Mouse (Mus musculus): ENCODE measurements around the gene Cxcr2. TPM values are rescaled to one million over a fixed set of nuclear protein-coding genes. Genes with fewer than 3 reads are reported as not detected.

Gene Cxcr2
- polyA plus RNA-seq, 1 experiment from 2014 or later = not detected

GRCm38 (mm10) chr1:74124991-74125552 is 28.7 kb upstream of the Cxcr2 start, which contains the start of gene Rufy4:
Gene Rufy4, plus strand, starts transcription at chr1:74125541.
- H3K4me1 ChIP-seq (ENCODE audit: control insufficient read depth in 2 of 2, insufficient read depth in 2 of 2, low read length in 2 of 2) = peaks cover 14 to 20% of the 10 kb centered on the region in 2 experiments
- peak within 1 kb of the TSS; percentile 45 to 52 for H3K4me3 ChIP-seq (ENCODE audit: control insufficient read depth in 1 of 2, insufficient read depth in 1 of 2, low read depth in 1 of 2, low read length in 2 of 2)
- no peaks in the 10 kb centered on the region for H3K9me3 ChIP-seq (ENCODE audit: control insufficient read depth, low read length)
- H3K4me2 ChIP-seq (ENCODE audit: low read length) = peak within 1 kb of the TSS; percentile 92
- 0 out of 4 replicates have a peak within 1 kb of the TSS, but pooled peaks of 1 of the 2 experiments have one; percentile 20 for H3K27ac ChIP-seq (replicated peaks in 1 of 2; ENCODE audit: control insufficient read depth in 1 of 2, insufficient read depth in 1 of 2, low read depth in 2 of 2, low read length in 2 of 2)
- no peaks in the 10 kb centered on the region for H3K36me3 ChIP-seq (ENCODE audit: control insufficient read depth, insufficient read depth, low read length)
- ATAC-seq (ENCODE audit: insufficient number of reproducible peaks, insufficient read depth, low FRiP score, low read depth) = no peak
- 0% methylated on average over 12 of the region's 12 CpGs for WGBS
- H3K27me3 ChIP-seq (ENCODE audit: control insufficient read depth, insufficient read depth, low read length) = no peaks in the 10 kb centered on the region
- peak within 1 kb of the TSS; percentile 74 for H3K9ac ChIP-seq (ENCODE audit: low read length)

- no peak for ATAC-seq (ENCODE audit: insufficient number of reproducible peaks, insufficient read depth, low FRiP score, low read depth)
- H3K9ac ChIP-seq (ENCODE audit: low read length) = no peak overlapping the region
- no peak overlapping the region for H3K27ac ChIP-seq (replicated peaks in 1 of 2; ENCODE audit: control insufficient read depth in 1 of 2, insufficient read depth in 1 of 2, low read depth in 2 of 2, low read length in 2 of 2)
- H3K36me3 ChIP-seq (ENCODE audit: control insufficient read depth, insufficient read depth, low read length) = no peaks in the 10 kb centered on the region
- H3K4me1 ChIP-seq (ENCODE audit: control insufficient read depth in 2 of 2, insufficient read depth in 2 of 2, low read length in 2 of 2) = 0 out of 4 replicates have a peak, but pooled peaks cover 0 to 5% of the 10 kb centered on the region in 2 experiments
- WGBS = 85% methylated on average over 8 of the region's 8 CpGs
- H3K4me3 ChIP-seq (ENCODE audit: control insufficient read depth in 1 of 2, insufficient read depth in 1 of 2, low read depth in 1 of 2, low read length in 2 of 2) = no peak overlapping the region
- H3K27me3 ChIP-seq (ENCODE audit: control insufficient read depth, insufficient read depth, low read length) = no peaks in the 10 kb centered on the region
- no peak overlapping the region for H3K4me2 ChIP-seq (ENCODE audit: low read length)
- H3K9me3 ChIP-seq (ENCODE audit: control insufficient read depth, low read length) = no peaks in the 10 kb centered on the region
These were observed 22.7 kb upstream of the Cxcr2 start for GRCm38 (mm10) chr1:74130883-74131659.

GRCm38 (mm10) chr1:74132011-74132410 is 21.8 kb upstream of the Cxcr2 start:
- no peak overlapping the region for H3K9ac ChIP-seq (ENCODE audit: low read length)
- H3K9me3 ChIP-seq (ENCODE audit: control insufficient read depth, low read length) = no peaks in the 10 kb centered on the region
- no peak for ATAC-seq (ENCODE audit: insufficient number of reproducible peaks, insufficient read depth, low FRiP score, low read depth)
- H3K4me2 ChIP-seq (ENCODE audit: low read length) = no peak overlapping the region
- WGBS = 63% methylated on average over 3 of the region's 3 CpGs
- H3K36me3 ChIP-seq (ENCODE audit: control insufficient read depth, insufficient read depth, low read length) = no peaks in the 10 kb centered on the region
- H3K4me3 ChIP-seq (ENCODE audit: control insufficient read depth in 1 of 2, insufficient read depth in 1 of 2, low read depth in 1 of 2, low read length in 2 of 2) = no peak overlapping the region
- H3K27ac ChIP-seq (replicated peaks in 1 of 2; ENCODE audit: control insufficient read depth in 1 of 2, insufficient read depth in 1 of 2, low read depth in 2 of 2, low read length in 2 of 2) = no peak overlapping the region
- 0 out of 4 replicates have a peak, but pooled peaks cover 0 to 5% of the 10 kb centered on the region in 2 experiments for H3K4me1 ChIP-seq (ENCODE audit: control insufficient read depth in 2 of 2, insufficient read depth in 2 of 2, low read length in 2 of 2)
- H3K27me3 ChIP-seq (ENCODE audit: control insufficient read depth, insufficient read depth, low read length) = no peaks in the 10 kb centered on the region

- H3K4me2 ChIP-seq (ENCODE audit: low read length) = no peak overlapping the region
- ATAC-seq (ENCODE audit: insufficient number of reproducible peaks, insufficient read depth, low FRiP score, low read depth) = no peak
- no peaks in the 10 kb centered on the region for H3K9me3 ChIP-seq (ENCODE audit: control insufficient read depth, low read length)
- WGBS = 73% methylated on average over 6 of the region's 6 CpGs
- no peak overlapping the region for H3K27ac ChIP-seq (replicated peaks in 1 of 2; ENCODE audit: control insufficient read depth in 1 of 2, insufficient read depth in 1 of 2, low read depth in 2 of 2, low read length in 2 of 2)
- H3K4me1 ChIP-seq (ENCODE audit: control insufficient read depth in 2 of 2, insufficient read depth in 2 of 2, low read length in 2 of 2) = 0 out of 4 replicates have a peak, but pooled peaks cover 0 to 5% of the 10 kb centered on the region in 2 experiments
- H3K9ac ChIP-seq (ENCODE audit: low read length) = no peak overlapping the region
- H3K4me3 ChIP-seq (ENCODE audit: control insufficient read depth in 1 of 2, insufficient read depth in 1 of 2, low read depth in 1 of 2, low read length in 2 of 2) = no peak overlapping the region
- H3K36me3 ChIP-seq (ENCODE audit: control insufficient read depth, insufficient read depth, low read length) = no peaks in the 10 kb centered on the region
- no peaks in the 10 kb centered on the region for H3K27me3 ChIP-seq (ENCODE audit: control insufficient read depth, insufficient read depth, low read length)
These were observed 19.8 kb upstream of the Cxcr2 start for GRCm38 (mm10) chr1:74133954-74134353.

- H3K9ac ChIP-seq (ENCODE audit: low read length) = no peak overlapping the region
- no peak overlapping the region for H3K27ac ChIP-seq (replicated peaks in 1 of 2; ENCODE audit: control insufficient read depth in 1 of 2, insufficient read depth in 1 of 2, low read depth in 2 of 2, low read length in 2 of 2)
- ATAC-seq (ENCODE audit: insufficient number of reproducible peaks, insufficient read depth, low FRiP score, low read depth) = no peak
- H3K36me3 ChIP-seq (ENCODE audit: control insufficient read depth, insufficient read depth, low read length) = no peaks in the 10 kb centered on the region
- H3K4me1 ChIP-seq (ENCODE audit: control insufficient read depth in 2 of 2, insufficient read depth in 2 of 2, low read length in 2 of 2) = 0 out of 4 replicates have a peak, but pooled peaks cover 0 to 5% of the 10 kb centered on the region in 2 experiments
- no peaks in the 10 kb centered on the region for H3K27me3 ChIP-seq (ENCODE audit: control insufficient read depth, insufficient read depth, low read length)
- 36% methylated on average over 6 of the region's 6 CpGs for WGBS
- H3K4me2 ChIP-seq (ENCODE audit: low read length) = no peak overlapping the region
- no peak overlapping the region for H3K4me3 ChIP-seq (ENCODE audit: control insufficient read depth in 1 of 2, insufficient read depth in 1 of 2, low read depth in 1 of 2, low read length in 2 of 2)
- H3K9me3 ChIP-seq (ENCODE audit: control insufficient read depth, low read length) = no peaks in the 10 kb centered on the region
These were observed 18.4 kb upstream of the Cxcr2 start for GRCm38 (mm10) chr1:74135326-74135950.

- H3K9ac ChIP-seq (ENCODE audit: low read length) = no peak overlapping the region
- 56% methylated on average over 3 of the region's 3 CpGs for WGBS
- no peak overlapping the region for H3K4me3 ChIP-seq (ENCODE audit: control insufficient read depth in 1 of 2, insufficient read depth in 1 of 2, low read depth in 1 of 2, low read length in 2 of 2)
- H3K4me1 ChIP-seq (ENCODE audit: control insufficient read depth in 2 of 2, insufficient read depth in 2 of 2, low read length in 2 of 2) = peaks cover 0 to 5% of the 10 kb centered on the region in 2 experiments; a peak in 1 of 4 replicates
- H3K27ac ChIP-seq (replicated peaks in 1 of 2; ENCODE audit: control insufficient read depth in 1 of 2, insufficient read depth in 1 of 2, low read depth in 2 of 2, low read length in 2 of 2) = no peak overlapping the region
- no peak for ATAC-seq (ENCODE audit: insufficient number of reproducible peaks, insufficient read depth, low FRiP score, low read depth)
- no peaks in the 10 kb centered on the region for H3K27me3 ChIP-seq (ENCODE audit: control insufficient read depth, insufficient read depth, low read length)
- no peak overlapping the region for H3K4me2 ChIP-seq (ENCODE audit: low read length)
- no peaks in the 10 kb centered on the region for H3K9me3 ChIP-seq (ENCODE audit: control insufficient read depth, low read length)
- no peaks in the 10 kb centered on the region for H3K36me3 ChIP-seq (ENCODE audit: control insufficient read depth, insufficient read depth, low read length)
These were observed 14.4 kb upstream of the Cxcr2 start for GRCm38 (mm10) chr1:74139415-74139814.

- Histone ChIP-seq H3K4me3 (ENCODE audit: control insufficient read depth in 1 of 2, insufficient read depth in 1 of 2, low read depth in 1 of 2, low read length in 2 of 2) (no peak overlapping the region), H3K27me3 (ENCODE audit: control insufficient read depth, insufficient read depth, low read length) (no peaks in the 10 kb centered on the region), H3K36me3 (ENCODE audit: control insufficient read depth, insufficient read depth, low read length) (no peaks in the 10 kb centered on the region), H3K9ac (ENCODE audit: low read length) (no peak overlapping the region), H3K4me2 (ENCODE audit: low read length) (no peak overlapping the region), H3K4me1 (ENCODE audit: control insufficient read depth in 2 of 2, insufficient read depth in 2 of 2, low read length in 2 of 2) (peaks cover 3 to 5% of the 10 kb centered on the region in 2 experiments), H3K9me3 (ENCODE audit: control insufficient read depth, low read length) (no peaks in the 10 kb centered on the region), H3K27ac (replicated peaks in 1 of 2; ENCODE audit: control insufficient read depth in 1 of 2, insufficient read depth in 1 of 2, low read depth in 2 of 2, low read length in 2 of 2) (no peak overlapping the region)
- ATAC-seq (ENCODE audit: insufficient number of reproducible peaks, insufficient read depth, low FRiP score, low read depth) = no peak
- WGBS = 82% methylated on average over 8 of the region's 8 CpGs
These were observed 12.0 kb upstream of the Cxcr2 start for GRCm38 (mm10) chr1:74141781-74142180.
